Mouse (Mus musculus): Measurements from ENCODE around the gene Gpr19.

- TF ChIP-seq CTCF (IDR thresholded peaks at IDR 0.05; ENCODE audit: extremely low read depth, insufficient read depth, low read length): no peak
- no peak for TF ChIP-seq POLR2A (IDR thresholded peaks at IDR 0.05; ENCODE audit: extremely low read depth, insufficient read depth, low read length)
Observed at GRCm38 (mm10) chr6:134883661-134884060, 14.7 kb downstream of the Gpr19 start.

Measured in cortical plate, adult 2 months (tissue).